Mouse (Mus musculus): ENCODE measurements around the gene Akr1c14. TPM values are rescaled to one million over a fixed set of nuclear protein-coding genes. Genes with fewer than 3 reads are reported as not detected.
A peak's percentile ranks its signal among the peaks of the same experiment; 100 is the strongest.

Gene Akr1c14
- total and polyA plus RNA-seq, 3 experiments = not detected

DNA sequence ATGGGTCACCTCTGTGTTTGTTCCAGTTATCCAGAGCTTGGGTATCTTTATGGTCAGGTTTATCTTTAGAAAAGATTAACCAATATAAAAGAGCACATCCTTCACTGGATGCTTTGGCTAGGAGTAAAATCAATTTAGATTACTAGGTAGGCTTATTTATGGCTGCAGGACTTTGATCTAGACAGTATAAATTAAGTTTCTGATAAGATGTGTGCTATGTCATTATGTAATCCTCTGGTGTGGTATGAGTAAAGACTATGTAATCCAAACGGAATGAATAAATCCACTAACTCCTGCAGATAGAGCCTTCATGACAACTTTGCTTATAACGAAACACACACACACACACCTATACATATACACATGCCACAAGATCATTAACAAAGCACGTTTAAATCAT lies 82.9 kb downstream of the Akr1c14 start:
- no peak overlapping the region for H3K27ac ChIP-seq (ENCODE audit: insufficient read depth, low read depth)
- in situ Hi-C loops (cut with MboI; ENCODE audit: low pct_ligation_motif_present, low pct_unique_long_range_greater_than_20kb, low sequenced_read_pairs) = loop anchor here (5.0 to 25.0 kb wide), 3 partner anchors 56 to 481 kb away; partner anchors contain the start of gene Akr1e1
- H3K4me1 ChIP-seq (ENCODE audit: control insufficient read depth in 1 of 2, insufficient read depth in 2 of 2) = no peaks in the 10 kb centered on the region
- no peak overlapping the region for H3K9ac ChIP-seq (ENCODE audit: insufficient read depth, low read depth)
- TF ChIP-seq JUN (IDR thresholded peaks at IDR 0.05; ENCODE audit: insufficient read depth, low read depth, low read length) (no peak), MAFK (IDR thresholded peaks at IDR 0.05; ENCODE audit: insufficient replicate concordance, low read length) (no peak), E2F4 (IDR thresholded peaks at IDR 0.05; ENCODE audit: insufficient replicate concordance, low read depth, low read length) (no peak), UBTF (IDR thresholded peaks at IDR 0.05; ENCODE audit: low read depth, low read length) (no peak), MAX (IDR thresholded peaks at IDR 0.05; ENCODE audit: low read length) (no peak), TBP (conservative IDR thresholded peaks at IDR 0.05; ENCODE audit: low read depth, low read length) (no peak), POLR2A (IDR thresholded peaks at IDR 0.05; ENCODE audit: low read depth, low read length) (no peak), POLR2AphosphoS2 (IDR thresholded peaks at IDR 0.05; ENCODE audit: low read depth, low read length) (no peak), ZC3H11A (IDR thresholded peaks at IDR 0.05; ENCODE audit: low read depth, low read length) (no peak), NRF1 (IDR thresholded peaks at IDR 0.05; ENCODE audit: low read depth, low read length) (no peak), MYC (IDR thresholded peaks at IDR 0.05; ENCODE audit: low read depth, low read length) (no peak), RCOR1 (conservative IDR thresholded peaks at IDR 0.05; ENCODE audit: low read depth, low read length) (no peak), SIN3A (IDR thresholded peaks at IDR 0.05; ENCODE audit: low read length) (no peak), ELF1 (IDR thresholded peaks at IDR 0.05; ENCODE audit: low read depth, low read length) (no peak), ZKSCAN1 (IDR thresholded peaks at IDR 0.05; ENCODE audit: borderline replicate concordance, low read depth, low read length) (no peak), NELFE (IDR thresholded peaks at IDR 0.05; ENCODE audit: low read depth, low read length) (no peak), KAT2A (IDR thresholded peaks at IDR 0.05; ENCODE audit: insufficient replicate concordance, low read length) (no peak), BHLHE40 (IDR thresholded peaks at IDR 0.05; ENCODE audit: low read depth, low read length) (no peak)
- no peak overlapping the region for H3K4me2 ChIP-seq (ENCODE audit: insufficient read depth, low read depth, poor library complexity, severe bottlenecking)
- no peaks in the 10 kb centered on the region for H3K79me2 ChIP-seq (replicated peaks; ENCODE audit: control insufficient read depth, extremely low read depth, insufficient read depth, poor library complexity, severe bottlenecking)
- H3K4me3 ChIP-seq (replicated peaks in 1 of 3; ENCODE audit: low read depth in 2 of 3, low read length in 2 of 3, poor library complexity in 1 of 3) = no peak overlapping the region
- H3K36me3 ChIP-seq (replicated peaks in 1 of 2; ENCODE audit: control insufficient read depth in 1 of 2, insufficient read depth in 1 of 2, low read length in 1 of 2) = no peaks in the 10 kb centered on the region
- H3K27me3 ChIP-seq (replicated peaks) = no peaks in the 10 kb centered on the region
- dilution Hi-C loops (cut with MboI; ENCODE audit: extremely low pct_ligation_motif_present, extremely low pct_unique_long_range_greater_than_20kb, low sequenced_read_pairs) = no loop called here
- no peak for DNase-seq (ENCODE audit: extremely low read depth)
- no peaks in the 10 kb centered on the region for H3K9me3 ChIP-seq (replicated peaks; ENCODE audit: low read length)

DNA sequence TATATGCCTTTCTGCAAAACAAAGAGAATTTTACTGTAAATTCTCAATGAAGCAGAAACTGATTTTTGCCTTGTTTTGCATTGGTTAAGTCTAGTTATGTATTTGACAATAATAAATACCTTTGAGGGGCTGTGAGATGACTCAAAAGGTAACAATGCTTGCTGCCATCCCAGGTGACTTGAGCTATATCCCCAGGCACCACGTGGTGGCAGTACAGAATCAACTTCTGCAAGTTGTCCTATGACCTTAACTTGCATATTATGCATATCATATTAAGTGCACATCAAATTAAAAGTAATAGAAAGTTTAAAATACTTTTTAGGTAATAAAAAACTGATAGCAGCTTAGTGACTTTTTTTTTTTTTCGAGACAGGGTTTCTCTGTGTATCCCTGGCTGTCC lies 84.3 kb downstream of the Akr1c14 start:
- Histone ChIP-seq H3K27me3 (replicated peaks) (no peaks in the 10 kb centered on the region), H3K27ac (ENCODE audit: insufficient read depth, low read depth) (no peak overlapping the region), H3K4me2 (ENCODE audit: insufficient read depth, low read depth, poor library complexity, severe bottlenecking) (no peak overlapping the region), H3K4me3 (replicated peaks in 1 of 3; ENCODE audit: low read depth in 2 of 3, low read length in 2 of 3, poor library complexity in 1 of 3) (no peak overlapping the region), H3K4me1 (ENCODE audit: control insufficient read depth in 1 of 2, insufficient read depth in 2 of 2) (no peaks in the 10 kb centered on the region), H3K79me2 (replicated peaks; ENCODE audit: control insufficient read depth, extremely low read depth, insufficient read depth, poor library complexity, severe bottlenecking) (no peaks in the 10 kb centered on the region), H3K36me3 (replicated peaks in 1 of 2; ENCODE audit: control insufficient read depth in 1 of 2, insufficient read depth in 1 of 2, low read length in 1 of 2) (no peaks in the 10 kb centered on the region), H3K9ac (ENCODE audit: insufficient read depth, low read depth) (no peak overlapping the region), H3K9me3 (replicated peaks; ENCODE audit: low read length) (no peaks in the 10 kb centered on the region)
- peak; percentile 22 for DNase-seq (ENCODE audit: extremely low read depth)
- in situ Hi-C loops (cut with MboI; ENCODE audit: low pct_ligation_motif_present, low pct_unique_long_range_greater_than_20kb, low sequenced_read_pairs) = loop anchor here (5.0 to 25.0 kb wide), 3 partner anchors 54 to 479 kb away; partner anchors contain the start of gene Akr1e1
- dilution Hi-C loops (cut with MboI; ENCODE audit: extremely low pct_ligation_motif_present, extremely low pct_unique_long_range_greater_than_20kb, low sequenced_read_pairs) = no loop called here
- no peak for TF ChIP-seq POLR2A (IDR thresholded peaks at IDR 0.05; ENCODE audit: low read depth, low read length)
- TF ChIP-seq RCOR1 (conservative IDR thresholded peaks at IDR 0.05; ENCODE audit: low read depth, low read length) = no peak
- TF ChIP-seq E2F4 (IDR thresholded peaks at IDR 0.05; ENCODE audit: insufficient replicate concordance, low read depth, low read length) = no peak
- TF ChIP-seq NRF1 (IDR thresholded peaks at IDR 0.05; ENCODE audit: low read depth, low read length) = no peak
- TF ChIP-seq MEF2A (IDR thresholded peaks at IDR 0.05; ENCODE audit: borderline replicate concordance, low read depth, low read length) = no peak
- TF ChIP-seq CHD2 (IDR thresholded peaks at IDR 0.05; ENCODE audit: low read length) = no peak
- TF ChIP-seq TCF12 (IDR thresholded peaks at IDR 0.05; ENCODE audit: low read depth, low read length) = no peak
- TF ChIP-seq SMC3 (IDR thresholded peaks at IDR 0.05; ENCODE audit: low read depth, low read length) = peak; percentile 65
- TF ChIP-seq USF1 (IDR thresholded peaks at IDR 0.05; ENCODE audit: low read depth, low read length) = no peak
- TF ChIP-seq HCFC1 (IDR thresholded peaks at IDR 0.05; ENCODE audit: low read depth, low read length) = no peak
- TF ChIP-seq NELFE (IDR thresholded peaks at IDR 0.05; ENCODE audit: low read depth, low read length) = no peak
- peak; percentile 69 for TF ChIP-seq RAD21 (IDR thresholded peaks at IDR 0.05; ENCODE audit: low read depth, low read length)
- TF ChIP-seq CHD1 (IDR thresholded peaks at IDR 0.05; ENCODE audit: low read depth, low read length) = no peak
- TF ChIP-seq SIN3A (IDR thresholded peaks at IDR 0.05; ENCODE audit: low read length) = no peak
- TF ChIP-seq ZC3H11A (IDR thresholded peaks at IDR 0.05; ENCODE audit: low read depth, low read length) = no peak
- peak; percentile 22 to 74; a peak in 3 of 4 replicates for TF ChIP-seq CTCF (conservative IDR thresholded peaks at IDR 0.05 in 1 of 2, IDR thresholded peaks at IDR 0.05 in 1 of 2; ENCODE audit: low read depth in 2 of 2, low read length in 2 of 2)
- TF ChIP-seq GABPA (IDR thresholded peaks at IDR 0.05; ENCODE audit: insufficient replicate concordance, low read depth, low read length) = no peak
- no peak for TF ChIP-seq ZNF384 (IDR thresholded peaks at IDR 0.05; ENCODE audit: low read depth, low read length)
- TF ChIP-seq JUND (conservative IDR thresholded peaks at IDR 0.05; ENCODE audit: low read depth, low read length) = no peak
- no peak for TF ChIP-seq POLR2AphosphoS2 (IDR thresholded peaks at IDR 0.05; ENCODE audit: low read depth, low read length)
- no peak for TF ChIP-seq UBTF (IDR thresholded peaks at IDR 0.05; ENCODE audit: low read depth, low read length)
- no peak for TF ChIP-seq JUN (IDR thresholded peaks at IDR 0.05; ENCODE audit: insufficient read depth, low read depth, low read length)
- TF ChIP-seq IRF4 (IDR thresholded peaks at IDR 0.05; ENCODE audit: low read depth, low read length) = no peak
- no peak for TF ChIP-seq ELF1 (IDR thresholded peaks at IDR 0.05; ENCODE audit: low read depth, low read length)
- no peak for TF ChIP-seq ZKSCAN1 (IDR thresholded peaks at IDR 0.05; ENCODE audit: borderline replicate concordance, low read depth, low read length)
- TF ChIP-seq MAFK (IDR thresholded peaks at IDR 0.05; ENCODE audit: insufficient replicate concordance, low read length) = no peak
